Mouse (Mus musculus): Measurements from ENCODE around the gene 4930442H23Rik.

DNA sequence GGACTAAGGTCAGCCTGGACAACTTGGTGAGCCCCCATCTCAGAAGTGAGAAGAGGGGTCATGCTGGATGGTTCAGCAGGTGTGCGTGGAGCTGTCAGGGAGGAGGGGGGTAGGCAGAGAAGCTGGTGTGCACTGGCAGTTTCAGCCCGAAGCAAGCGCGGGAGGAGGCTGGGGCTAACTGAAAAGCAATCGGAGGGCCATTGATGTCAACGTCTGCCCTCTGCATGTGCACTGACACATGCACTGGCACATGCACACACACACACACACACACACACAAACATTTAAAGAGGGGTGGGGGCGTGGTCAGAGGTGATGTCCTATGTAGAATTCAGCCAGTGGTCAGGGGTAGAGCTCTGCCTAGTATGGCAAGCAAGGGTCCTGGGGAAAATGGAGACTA, 47.8 kb upstream of the 4930442H23Rik start:
- TF ChIP-seq EP300 (IDR thresholded peaks at IDR 0.05; ENCODE audit: insufficient read depth, low read depth, low read length) (no peak), CTCF (IDR thresholded peaks at IDR 0.05) (no peak), POLR2A (IDR thresholded peaks at IDR 0.05; ENCODE audit: insufficient read depth, low read depth, low read length) (no peak)
